14 mouse cellular contexts compared by ENCODE assay signal in the genomic region with DNA sequence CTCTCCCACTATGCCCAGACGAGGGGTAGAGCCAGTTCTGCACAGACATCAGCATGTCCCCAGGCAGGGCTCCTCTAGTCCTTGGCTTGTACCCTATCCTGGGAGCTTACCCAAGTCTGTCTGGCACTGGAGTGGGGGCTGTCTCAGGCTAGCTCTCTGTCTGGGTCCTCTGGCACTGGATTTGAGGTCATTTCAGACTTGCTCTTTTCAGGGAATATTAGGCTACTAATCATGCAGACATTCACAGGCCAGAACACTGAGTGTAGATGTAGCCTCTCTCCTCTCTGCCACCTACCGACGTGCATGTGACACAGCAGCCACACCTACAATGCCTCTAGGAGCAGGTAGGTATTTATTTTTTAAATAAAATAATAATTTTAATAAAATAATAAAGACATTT. TPM values are rescaled to one million over a fixed set of nuclear protein-coding genes. Genes with fewer than 3 reads are reported as not detected.
DNase-seq lines count a peak whose midpoint lies in the region; ATAC-seq and TF ChIP-seq lines count a peak whose summit lies in the region.
"Had no signal": no experiment of that assay in that cellular context is flagged by ENCODE, and none has a peak within 500 bp of the region (broad histone marks: within the 10 kb centered on the region; RNA-seq: fewer than 3 reads in every experiment).

No protein-coding gene starts in this region.

- no peaks in the 10 kb centered on the region for H3K36me3 ChIP-seq in midbrain, postnatal 0 days (ENCODE audit: insufficient read depth, low read length)
- H3K36me3 ChIP-seq in midbrain, embryonic 10.5 days: no peaks in the 10 kb centered on the region

- H3K4me3 ChIP-seq in midbrain, postnatal 0 days (ENCODE audit: low read depth, low read length): no peak overlapping the region
- no peak overlapping the region for H3K4me3 ChIP-seq in midbrain, embryonic 10.5 days
- H3K4me3 ChIP-seq: megakaryocyte, embryonic 14.5 days; myocyte had no signal

- 72% methylated on average over 3 of the region's 3 CpGs for WGBS in midbrain, postnatal 0 days
- 72% methylated on average over 3 of the region's 3 CpGs for WGBS in midbrain, embryonic 10.5 days

- no peaks in the 10 kb centered on the region for H3K4me1 ChIP-seq in midbrain, postnatal 0 days (ENCODE audit: insufficient read depth, low read length)
- no peaks in the 10 kb centered on the region for H3K4me1 ChIP-seq in midbrain, embryonic 10.5 days
- H3K4me1 ChIP-seq: megakaryocyte, embryonic 14.5 days had no signal

- H3K27ac ChIP-seq in midbrain, postnatal 0 days (ENCODE audit: low read depth, low read length): no peak overlapping the region
- no peak overlapping the region for H3K27ac ChIP-seq in midbrain, embryonic 10.5 days (replicated peaks)

- ATAC-seq in cerebellum, adult (ENCODE audit: insufficient number of reproducible peaks, low FRiP score, low TSS enrichment): no peak
- ATAC-seq in midbrain, postnatal 0 days (ENCODE audit: low FRiP score): no peak
- ATAC-seq: Patski had no signal

- no peaks in the 10 kb centered on the region for H3K9me3 ChIP-seq in midbrain, postnatal 0 days (ENCODE audit: low read length)
- no peaks in the 10 kb centered on the region for H3K9me3 ChIP-seq in midbrain, embryonic 10.5 days (replicated peaks)

- H3K9ac ChIP-seq in midbrain, postnatal 0 days (replicated peaks; ENCODE audit: low read length, poor library complexity, severe bottlenecking): no peak overlapping the region

- H3K4me2 ChIP-seq in midbrain, postnatal 0 days (ENCODE audit: low read depth, low read length, poor library complexity, severe bottlenecking): no peak overlapping the region

- peak; percentile 26 for DNase-seq in cerebellum, postnatal 14 days
- DNase-seq in kidney, adult 9 months: peak; percentile 5
- DNase-seq in kidney, postnatal 36 days: no peak
- no peak for DNase-seq in midbrain, postnatal 0 days (ENCODE audit: low spot score)
- DNase-seq in midbrain, embryonic 10.5 days (ENCODE audit: low spot score): no peak
- no peak for DNase-seq in natural killer cell, adult 2 months (ENCODE audit: low spot score in 2 of 2)
- DNase-seq in right cerebral cortex, adult 18-20 months: no peak
- DNase-seq: kidney, adult 11 months; lung, adult 18-20 months; thymus, adult 2 months had no signal

- TF ChIP-seq CTCF in midbrain, postnatal 0 days (IDR thresholded peaks at IDR 0.05): peak; percentile 19

- no peaks in the 10 kb centered on the region for H3K27me3 ChIP-seq in midbrain, postnatal 0 days (ENCODE audit: insufficient read depth, low read length)
- no peaks in the 10 kb centered on the region for H3K27me3 ChIP-seq in midbrain, embryonic 10.5 days (ENCODE audit: low read depth, poor library complexity, severe bottlenecking)

RNA-seq across cellular contexts. Expression of gene Sc5d, which starts 53.3 kb away (rescaled TPM):
- 32.4 and 67.0 TPM in 2 replicates for total RNA-seq in midbrain, postnatal 0 days (2014; rRNA removed)
- polyA plus RNA-seq in midbrain, postnatal 0 days (2015; fragmentation: Nextera tagmentation; extraction: Ambion mirVana): 63.7 and 70.3 TPM in 2 replicates
- 64.8 and 71.0 TPM in 2 replicates for polyA plus RNA-seq in midbrain, embryonic 10.5 days (2016; fragmentation: Nextera tagmentation; extraction: Ambion mirVana)

Comparison
In these comparisons a context has a peak if more than half of its experiments do, and no peak if none do; other contexts are left out.
1. DNase-seq: peak in cerebellum, postnatal 14 days (2 of 2) and kidney, adult 9 months (single experiment); none in kidney, postnatal 36 days (0 of 2), midbrain, postnatal 0 days (single experiment), midbrain, embryonic 10.5 days (single experiment), natural killer cell, adult 2 months (0 of 2) and right cerebral cortex, adult 18-20 months (single experiment).